Mouse (Mus musculus) hindbrain, embryonic 10.5 days (tissue): ENCODE data around the gene Cdk5r2. TPM values are rescaled to one million over a fixed set of nuclear protein-coding genes. Genes with fewer than 3 reads are reported as not detected.

Experiments used
- DNase-seq: peaks from one replicate; pipeline ENCODE4 v3.0.0-alpha.2; 2017; ENCODE audit warnings: low spot score
- H3K27ac ChIP-seq: fragments of 300-500 bp; sonication (generic); 2 replicates; pipeline ENCODE4 v1.5.1; 2016; ENCODE audit warnings: mild to moderate bottlenecking, moderate library complexity
- H3K27me3 ChIP-seq: fragments of 300-500 bp; sonication (generic); 2 replicates; pipeline ENCODE4 v1.6.1; 2016; ENCODE audit warnings: mild to moderate bottlenecking; ENCODE audit not compliant: poor library complexity, insufficient read depth, severe bottlenecking
- H3K36me3 ChIP-seq: fragments of 300-500 bp; sonication (generic); 2 replicates; pipeline ENCODE4 v1.6.1; 2016; ENCODE audit warnings: mild to moderate bottlenecking, moderate library complexity
- H3K4me1 ChIP-seq: fragments of 300-500 bp; sonication (generic); replicated peaks from 2 replicates; pipeline ENCODE4 v1.6.1; 2016; ENCODE audit warnings: mild to moderate bottlenecking
- H3K4me3 ChIP-seq: fragments of 300-500 bp; sonication (generic); 2 replicates; pipeline ENCODE4 v1.5.1; 2016; ENCODE audit warnings: mild to moderate bottlenecking, moderate library complexity
- H3K9me3 ChIP-seq: fragments of 300-500 bp; sonication (generic); 2 replicates; pipeline ENCODE4 v1.6.1; 2016; ENCODE audit warnings: mild to moderate bottlenecking, moderate library complexity
- WGBS: fragments of 180-500 bp; shearing (Covaris S2); methylation state at CpG from one replicate; pipeline ENCODE4 v1.1.7; 2016; 5-methylcytosine and 5-hydroxymethylcytosine counted together
- microRNA counts: library from miRNA; unstranded; fragments of <30 nt; microRNA quantifications from one replicate; lab custom pipeline; 2017
- polyA plus RNA-seq: library from polyadenylated mRNA; unstranded; fragments of >200 nt; fragmentation: Nextera tagmentation; extraction: Ambion mirVana; gene quantifications from 2 replicates; pipeline ENCODE4 v1.2.1, GENCODE M21; 2016

The Cdk5r2 gene
- polyA plus RNA-seq, 1 experiment from 2014 or later = 2.6 TPM

- no peaks in the 10 kb centered on the region for H3K36me3 ChIP-seq
- H3K4me3 ChIP-seq = no peak overlapping the region
- DNase-seq = peak; percentile 67
- WGBS = 5% methylated on average over 3 of the region's 3 CpGs
- no peak overlapping the region for H3K27ac ChIP-seq
- no peaks in the 10 kb centered on the region for H3K9me3 ChIP-seq
- H3K4me1 ChIP-seq = peaks cover 40% of the 10 kb centered on the region
- H3K27me3 ChIP-seq = peaks cover 96% of the 10 kb centered on the region
These were observed 47.0 kb downstream of the Cdk5r2 start for GRCm38 (mm10) chr1:74901686-74902085.

GRCm38 (mm10) chr1:74902191-74902590, 47.5 kb downstream of the Cdk5r2 start:
- H3K9me3 ChIP-seq = no peaks in the 10 kb centered on the region
- WGBS = 26% methylated on average over 6 of the region's 6 CpGs
- H3K4me3 ChIP-seq = no peak overlapping the region
- H3K4me1 ChIP-seq = peaks cover 39% of the 10 kb centered on the region
- no peak for DNase-seq
- H3K27me3 ChIP-seq = peaks cover 93% of the 10 kb centered on the region
- H3K27ac ChIP-seq = no peak overlapping the region
- no peaks in the 10 kb centered on the region for H3K36me3 ChIP-seq

MicroRNA genes within 50 kb of the gene (microRNA counts, 519-probe panel; counts per million panel counts)
- 1,255 counts per million, percentile 77 among the panel's probes with 10 or more counts for microRNA mmu-miR-375 (lab: Ali Mortazavi, UCI)

Other genes starting within 250 kb of the Cdk5r2 start
- gene Ttll4, start 193.2 kb upstream of the Cdk5r2 start, polyA plus RNA-seq = 35.7 and 48.5 TPM in 2 replicates
- gene Cyp27a1, start 141.4 kb upstream of the Cdk5r2 start, polyA plus RNA-seq = 7.4 and 8.4 TPM in 2 replicates
- gene Prkag3, start 105.7 kb upstream of the Cdk5r2 start, polyA plus RNA-seq = 0.12 TPM in 1 of 2 replicates, not detected in the other
- 15.5 and 18.2 TPM in 2 replicates for gene Wnt6, start 83.0 kb upstream of the Cdk5r2 start, polyA plus RNA-seq
- 0.87 and 1.6 TPM in 2 replicates for gene Wnt10a, start 63.4 kb upstream of the Cdk5r2 start, polyA plus RNA-seq
- 0.25 and 0.89 TPM in 2 replicates for gene Fev, start 30.5 kb downstream of the Cdk5r2 start, polyA plus RNA-seq
- gene Cryba2, start 38.2 kb downstream of the Cdk5r2 start, polyA plus RNA-seq = not detected in 2 replicates
- gene Cfap65, start 80.7 kb downstream of the Cdk5r2 start, polyA plus RNA-seq = 0.50 and 1.7 TPM in 2 replicates
- 0.12 TPM in 2 replicates for gene Ihh, start 96.7 kb downstream of the Cdk5r2 start, polyA plus RNA-seq